Comparison of ENCODE assay signal across 30 mouse cellular contexts in genomic region chr1:43486956-43487722, GRCm38 (mm10). TPM values are rescaled to one million over a fixed set of nuclear protein-coding genes. Genes with fewer than 3 reads are reported as not detected.
A peak's percentile ranks its signal among the peaks of the same experiment; 100 is the strongest.
DNase-seq lines count a peak whose midpoint lies in the region; ATAC-seq lines count a peak whose summit lies in the region.
"Had no signal": no experiment of that assay in that cellular context is flagged by ENCODE, and none has a peak within 500 bp of the region (broad histone marks: within the 10 kb centered on the region; RNA-seq: fewer than 3 reads in every experiment).

No protein-coding gene starts in this region.

- 26% methylated on average over 3 of the region's 3 CpGs for WGBS in kidney, embryonic 14.5 days
- WGBS in liver, embryonic 13.5 days (ENCODE audit: insufficient replicate concordance), result 65% methylated on average over 3 of the region's 3 CpGs
- WGBS in intestine, embryonic 15.5 days, result 73% methylated on average over 3 of the region's 3 CpGs
- 71% methylated on average over 3 of the region's 3 CpGs for WGBS in intestine, embryonic 16.5 days

- peaks cover 37% of the 10 kb centered on the region for H3K4me1 ChIP-seq in kidney, embryonic 14.5 days (ENCODE audit: control insufficient read depth, insufficient read depth, low read length)
- peaks cover 53% of the 10 kb centered on the region for H3K4me1 ChIP-seq in liver, embryonic 13.5 days (replicated peaks)
- H3K4me1 ChIP-seq in intestine, embryonic 15.5 days (replicated peaks), result peaks cover 19% of the 10 kb centered on the region; the same call in 1 of the 2 replicates
- peaks cover 25% of the 10 kb centered on the region for H3K4me1 ChIP-seq in intestine, embryonic 16.5 days (ENCODE audit: control insufficient read depth, insufficient read depth, low read length)

- H3K36me3 ChIP-seq in kidney, embryonic 14.5 days (ENCODE audit: control insufficient read depth, insufficient read depth, low read length), result 0 out of 2 replicates have a peak, but pooled peaks cover 2% of the 10 kb centered on the region
- H3K36me3 ChIP-seq in liver, embryonic 13.5 days, result no peaks in the 10 kb centered on the region
- H3K36me3 ChIP-seq in intestine, embryonic 15.5 days, result no peaks in the 10 kb centered on the region
- H3K36me3 ChIP-seq in intestine, embryonic 16.5 days (ENCODE audit: control insufficient read depth, insufficient read depth, low read length), result no peaks in the 10 kb centered on the region
- H3K36me3 ChIP-seq: embryonic facial prominence, embryonic 15.5 days; forebrain, embryonic 12.5 days; heart, embryonic 15.5 days; limb, embryonic 13.5 days; midbrain, embryonic 12.5 days had no signal

- no peak overlapping the region for H3K27ac ChIP-seq in kidney, embryonic 14.5 days (ENCODE audit: low read depth, low read length)
- peak overlapping the region; percentile 13; the same call in 1 of the 2 replicates for H3K27ac ChIP-seq in liver, embryonic 13.5 days
- 0 out of 2 replicates have a peak overlapping the region, but pooled peaks have one; percentile 52 for H3K27ac ChIP-seq in intestine, embryonic 15.5 days
- H3K27ac ChIP-seq in intestine, embryonic 16.5 days (ENCODE audit: low read length), result peak overlapping the region; percentile 43; the same call in 1 of the 2 replicates
- H3K27ac ChIP-seq: embryonic facial prominence, embryonic 10.5 days; embryonic facial prominence, embryonic 15.5 days; forebrain, embryonic 12.5 days; heart, embryonic 10.5 days; heart, embryonic 15.5 days; hindbrain, embryonic 14.5 days; limb, embryonic 13.5 days; midbrain, embryonic 12.5 days; stomach, postnatal 0 days had no signal

- no peak overlapping the region for H3K9ac ChIP-seq in kidney, embryonic 14.5 days (ENCODE audit: low read depth, low read length)
- no peak overlapping the region for H3K9ac ChIP-seq in liver, embryonic 13.5 days
- no peak overlapping the region for H3K9ac ChIP-seq in intestine, embryonic 15.5 days
- no peak overlapping the region for H3K9ac ChIP-seq in intestine, embryonic 16.5 days (ENCODE audit: low read depth, low read length)
- H3K9ac ChIP-seq: embryonic facial prominence, embryonic 15.5 days; forebrain, embryonic 12.5 days; forebrain, postnatal 0 days; heart, embryonic 15.5 days; hindbrain, embryonic 14.5 days; limb, embryonic 13.5 days; midbrain, embryonic 12.5 days had no signal

- H3K4me3 ChIP-seq in kidney, embryonic 14.5 days (ENCODE audit: low read length), result no peak overlapping the region
- no peak overlapping the region for H3K4me3 ChIP-seq in liver, embryonic 13.5 days (replicated peaks)
- no peak overlapping the region for H3K4me3 ChIP-seq in intestine, embryonic 15.5 days (replicated peaks)
- no peak overlapping the region for H3K4me3 ChIP-seq in intestine, embryonic 16.5 days (ENCODE audit: low read length)
- H3K4me3 ChIP-seq: embryonic facial prominence, embryonic 10.5 days; embryonic facial prominence, embryonic 15.5 days; forebrain, embryonic 12.5 days; heart, embryonic 10.5 days; heart, embryonic 15.5 days; limb, embryonic 13.5 days; midbrain, embryonic 12.5 days; myocyte had no signal

- H3K9me3 ChIP-seq in kidney, embryonic 14.5 days (ENCODE audit: control insufficient read depth, low read length), result no peaks in the 10 kb centered on the region
- H3K9me3 ChIP-seq in liver, embryonic 13.5 days (replicated peaks), result no peaks in the 10 kb centered on the region
- H3K9me3 ChIP-seq in intestine, embryonic 15.5 days, result no peaks in the 10 kb centered on the region
- H3K9me3 ChIP-seq in intestine, embryonic 16.5 days (ENCODE audit: control insufficient read depth, low read length), result no peaks in the 10 kb centered on the region
- H3K9me3 ChIP-seq: embryonic facial prominence, embryonic 10.5 days; embryonic facial prominence, embryonic 15.5 days; forebrain, embryonic 12.5 days; heart, embryonic 10.5 days; heart, embryonic 15.5 days; limb, embryonic 13.5 days; midbrain, embryonic 12.5 days had no signal

- ATAC-seq in kidney, embryonic 14.5 days (ENCODE audit: low FRiP score, low TSS enrichment), result peak; percentile 69; the same call in 1 of the 2 replicates
- no peak for ATAC-seq in liver, embryonic 13.5 days (ENCODE audit: low read depth)
- no peak for ATAC-seq in intestine, embryonic 15.5 days
- no peak for ATAC-seq in intestine, embryonic 16.5 days
- ATAC-seq: forebrain, postnatal 0 days; inflammation-experienced regulatory T-cells, adult 6 months had no signal

- no peak overlapping the region for H3K4me2 ChIP-seq in kidney, embryonic 14.5 days (replicated peaks; ENCODE audit: low read depth, low read length)
- no peak overlapping the region for H3K4me2 ChIP-seq in liver, embryonic 13.5 days
- H3K4me2 ChIP-seq in intestine, embryonic 15.5 days (replicated peaks), result no peak overlapping the region
- H3K4me2 ChIP-seq in intestine, embryonic 16.5 days (ENCODE audit: low read depth, low read length), result no peak overlapping the region
- H3K4me2 ChIP-seq: embryonic facial prominence, embryonic 15.5 days; forebrain, embryonic 12.5 days; heart, embryonic 15.5 days; hindbrain, embryonic 14.5 days; limb, embryonic 13.5 days; midbrain, embryonic 12.5 days had no signal

- no peak for DNase-seq in kidney, postnatal 14 days
- DNase-seq in liver, embryonic 13.5 days, result no peak
- DNase-seq in liver, result no peak
- no peak for DNase-seq in retina, postnatal 1 day
- DNase-seq: adrenal gland, postnatal 25 days; B cell, adult 2 months; cerebellum, adult 11-12 months; cerebellum, adult 9-11 months; forebrain, postnatal 0 days; gastrocnemius, postnatal 14 days; heart, adult 11 months; kidney, postnatal 10 days; lung, postnatal 36 days; right cerebral cortex, adult 18-20 months; thymus, adult 2 months; thymus, postnatal 4 days had no signal

- no peaks in the 10 kb centered on the region for H3K27me3 ChIP-seq in kidney, embryonic 14.5 days (ENCODE audit: control insufficient read depth, insufficient read depth, low read length)
- no peaks in the 10 kb centered on the region for H3K27me3 ChIP-seq in liver, embryonic 13.5 days
- no peaks in the 10 kb centered on the region for H3K27me3 ChIP-seq in intestine, embryonic 15.5 days (replicated peaks)
- no peaks in the 10 kb centered on the region for H3K27me3 ChIP-seq in intestine, embryonic 16.5 days (replicated peaks; ENCODE audit: control insufficient read depth, insufficient read depth, low read length)
- H3K27me3 ChIP-seq: embryonic facial prominence, embryonic 15.5 days; forebrain, embryonic 12.5 days; heart, embryonic 15.5 days; limb, embryonic 13.5 days; midbrain, embryonic 12.5 days had no signal

RNA-seq across cellular contexts. Expression of gene Nck2, which starts 42.8 kb away (rescaled TPM):
- polyA plus RNA-seq in kidney, embryonic 14.5 days (2014; fragmentation: Nextera tagmentation; extraction: Ambion mirVana), result 43.6 and 54.0 TPM in 2 replicates
- polyA plus RNA-seq in liver, embryonic 13.5 days (2015; fragmentation: Nextera tagmentation; extraction: Ambion mirVana), result 10.5 and 12.6 TPM in 2 replicates
- polyA plus RNA-seq in intestine, embryonic 15.5 days (2015; fragmentation: Nextera tagmentation; extraction: Ambion mirVana), result 29.7 and 31.6 TPM in 2 replicates
- 21.5 and 25.2 TPM in 2 replicates for polyA plus RNA-seq in intestine, embryonic 16.5 days (2015; fragmentation: Nextera tagmentation; extraction: Ambion mirVana)
